Mouse (Mus musculus): ENCODE measurements around the gene Pramel1. TPM values are rescaled to one million over a fixed set of nuclear protein-coding genes. Genes with fewer than 3 reads are reported as not detected.
"Not testable (repeated sequence)": the region's sequence is repeated elsewhere in the genome, so short reads cannot be mapped to it uniquely, and the experiment has no call there.

The Pramel1 gene
- polyA plus RNA-seq, 1 experiment from 2014 or later = not detected

DNA sequence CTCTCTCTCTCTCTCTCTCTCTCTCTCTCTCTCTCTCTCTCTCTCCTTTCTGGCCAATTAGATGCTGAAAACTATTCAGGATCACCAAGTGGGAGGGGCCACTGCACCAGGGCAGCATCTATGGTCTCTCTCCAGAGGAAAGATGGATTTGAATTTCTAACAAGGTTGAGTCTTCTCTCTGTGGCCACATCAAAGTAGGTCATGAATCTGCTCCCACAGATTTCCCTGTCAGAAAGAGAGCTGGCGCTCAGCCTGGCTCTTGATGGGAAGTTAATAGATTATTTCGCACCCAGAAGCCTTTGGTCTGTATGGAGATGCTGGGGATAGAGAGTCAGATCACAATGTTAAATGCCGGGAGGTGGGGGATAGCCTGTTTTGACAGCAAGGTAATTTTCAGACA is 12.1 kb upstream of the Pramel1 start:
- peaks cover 13% of the 10 kb centered on the region; the same call in 1 of the 2 replicates for H3K27me3 ChIP-seq (replicated peaks)
- H3K36me3 ChIP-seq = no peaks in the 10 kb centered on the region
- WGBS (ENCODE audit: insufficient replicate concordance) = 64% methylated on average over 3 of the region's 3 CpGs

DNA sequence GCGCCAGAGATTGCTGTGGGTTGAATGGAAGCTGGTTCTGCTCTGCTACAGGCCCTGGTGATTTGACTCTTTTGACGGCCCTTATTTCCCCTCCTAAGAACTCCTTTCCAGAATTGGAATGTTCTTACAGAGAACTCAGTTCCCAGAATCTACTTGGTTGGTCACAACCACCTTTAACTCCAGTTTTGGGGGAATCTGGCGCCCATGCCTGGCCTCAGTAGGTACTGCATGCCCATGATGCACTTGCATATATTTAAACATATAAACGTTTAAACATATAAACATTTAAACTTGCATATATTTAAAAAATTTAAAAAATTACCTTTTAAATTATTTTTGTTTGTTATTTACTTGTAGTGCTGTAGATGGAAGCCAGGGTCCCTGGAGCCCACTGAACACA is 10.6 kb upstream of the Pramel1 start:
- Histone ChIP-seq H3K27ac (no peak overlapping the region), H3K36me3 (no peaks in the 10 kb centered on the region), H3K9me3 (replicated peaks) (no peaks in the 10 kb centered on the region), H3K4me1 (no peaks in the 10 kb centered on the region), H3K27me3 (replicated peaks) (peaks cover 9% of the 10 kb centered on the region; the same call in 1 of the 2 replicates), H3K9ac (no peak overlapping the region), H3K4me3 (no peak overlapping the region), H3K4me2 (no peak overlapping the region)
- 30% methylated on average over 4 of the region's 4 CpGs for WGBS (ENCODE audit: insufficient replicate concordance)
- ATAC-seq = no peak

More for the DNA sequence above, 12.1 kb upstream of the Pramel1 start:
- Histone ChIP-seq H3K9ac (no peak overlapping the region), H3K27ac (no peak overlapping the region), H3K4me3 (no peak overlapping the region), H3K4me2 (no peak overlapping the region), H3K9me3 (replicated peaks) (no peaks in the 10 kb centered on the region), H3K4me1 (no peaks in the 10 kb centered on the region)
- no peak for ATAC-seq

DNA sequence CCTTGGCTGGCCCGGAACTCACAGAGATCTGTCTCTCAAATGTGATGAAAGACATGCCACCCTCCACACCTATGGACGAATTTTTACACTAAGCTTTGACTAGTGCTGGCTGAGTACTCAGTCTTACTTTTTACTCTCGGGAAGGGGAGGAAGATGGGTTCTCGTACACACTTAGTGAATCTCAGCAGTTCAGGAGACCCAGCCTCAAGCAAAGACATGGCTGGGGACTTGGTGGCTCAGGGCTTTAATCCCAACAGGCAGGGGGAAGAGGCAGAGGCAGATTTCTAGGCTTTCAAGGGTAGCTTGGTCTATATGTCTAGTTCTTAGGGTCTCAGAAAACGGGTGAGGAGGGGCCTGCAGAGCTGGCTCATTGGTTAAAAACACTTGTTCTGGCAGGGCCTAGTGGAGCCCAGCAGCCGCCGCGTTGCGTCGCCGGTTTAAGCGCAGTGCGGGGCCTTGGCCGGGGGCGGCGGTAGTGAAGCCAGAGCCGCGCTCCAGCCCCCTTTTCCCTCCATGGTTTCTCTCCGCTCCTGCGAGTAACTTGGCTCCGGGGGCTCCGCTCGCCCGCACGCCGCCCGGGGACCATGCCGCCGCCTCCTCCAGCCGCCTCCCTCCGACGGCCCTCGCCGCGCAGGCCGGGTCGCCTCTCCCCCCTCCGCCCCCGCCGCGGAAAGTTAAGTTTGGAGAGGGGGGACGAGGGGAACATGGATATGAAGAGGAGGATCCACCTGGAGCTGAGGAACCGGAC is 5.1 kb upstream of the Pramel1 start:
- Histone ChIP-seq H3K27me3 (replicated peaks) (peaks cover 12% of the 10 kb centered on the region), H3K4me3 (peak overlapping the region; percentile 34), H3K4me1 (no peaks in the 10 kb centered on the region), H3K36me3 (no peaks in the 10 kb centered on the region), H3K9me3 (replicated peaks) (no peaks in the 10 kb centered on the region), H3K9ac (no peak overlapping the region), H3K27ac (no peak overlapping the region), H3K4me2 (peak overlapping the region; percentile 56)
- no peak for ATAC-seq
- WGBS (ENCODE audit: insufficient replicate concordance) = 8% methylated on average over 38 of the region's 43 CpGs

DNA sequence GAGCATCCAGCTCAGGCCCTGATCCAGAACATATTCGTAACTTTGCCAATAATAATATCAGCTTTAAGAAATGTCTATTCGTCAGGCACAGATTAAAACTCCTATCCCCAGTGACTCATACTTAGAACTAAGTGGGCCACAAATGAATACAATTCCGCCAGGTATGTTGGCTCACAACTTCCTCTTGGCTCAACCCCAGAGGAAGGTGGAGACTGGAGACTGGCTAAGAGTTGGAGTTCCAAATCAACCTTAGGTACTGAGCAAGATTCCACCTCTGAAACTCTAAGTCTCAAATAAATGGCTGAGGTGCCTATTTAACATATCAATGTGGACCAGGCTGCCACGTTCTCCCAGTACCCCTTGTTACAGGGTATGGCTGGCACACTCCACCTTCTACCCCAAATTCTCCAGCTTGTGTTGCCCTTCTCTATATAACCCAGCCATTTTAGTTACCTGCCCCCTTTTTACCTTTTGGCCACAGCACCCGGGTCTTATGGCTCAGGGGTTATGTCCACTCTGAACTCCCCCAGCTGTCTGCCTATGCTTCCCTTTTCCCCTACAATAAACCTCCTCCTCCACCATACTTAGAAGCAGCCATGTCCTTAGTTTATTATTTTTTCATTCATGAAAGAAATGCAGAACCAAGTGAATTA is 17.5 kb downstream of the Pramel1 start:
- Histone ChIP-seq H3K27ac (peak overlapping the region; percentile 20; the same call in 1 of the 2 replicates), H3K27me3 (replicated peaks) (0 out of 2 replicates have a peak, but pooled peaks cover 3% of the 10 kb centered on the region), H3K4me2 (peak overlapping the region; percentile 74), H3K36me3 (peaks cover 20% of the 10 kb centered on the region), H3K4me3 (peak overlapping the region; percentile 62), H3K9ac (peak overlapping the region; percentile 66), H3K4me1 (peaks cover 10% of the 10 kb centered on the region), H3K9me3 (replicated peaks) (no peaks in the 10 kb centered on the region)
- no peak for ATAC-seq
- WGBS (ENCODE audit: insufficient replicate concordance) = 72% methylated on average over 5 of the region's 5 CpGs

DNA sequence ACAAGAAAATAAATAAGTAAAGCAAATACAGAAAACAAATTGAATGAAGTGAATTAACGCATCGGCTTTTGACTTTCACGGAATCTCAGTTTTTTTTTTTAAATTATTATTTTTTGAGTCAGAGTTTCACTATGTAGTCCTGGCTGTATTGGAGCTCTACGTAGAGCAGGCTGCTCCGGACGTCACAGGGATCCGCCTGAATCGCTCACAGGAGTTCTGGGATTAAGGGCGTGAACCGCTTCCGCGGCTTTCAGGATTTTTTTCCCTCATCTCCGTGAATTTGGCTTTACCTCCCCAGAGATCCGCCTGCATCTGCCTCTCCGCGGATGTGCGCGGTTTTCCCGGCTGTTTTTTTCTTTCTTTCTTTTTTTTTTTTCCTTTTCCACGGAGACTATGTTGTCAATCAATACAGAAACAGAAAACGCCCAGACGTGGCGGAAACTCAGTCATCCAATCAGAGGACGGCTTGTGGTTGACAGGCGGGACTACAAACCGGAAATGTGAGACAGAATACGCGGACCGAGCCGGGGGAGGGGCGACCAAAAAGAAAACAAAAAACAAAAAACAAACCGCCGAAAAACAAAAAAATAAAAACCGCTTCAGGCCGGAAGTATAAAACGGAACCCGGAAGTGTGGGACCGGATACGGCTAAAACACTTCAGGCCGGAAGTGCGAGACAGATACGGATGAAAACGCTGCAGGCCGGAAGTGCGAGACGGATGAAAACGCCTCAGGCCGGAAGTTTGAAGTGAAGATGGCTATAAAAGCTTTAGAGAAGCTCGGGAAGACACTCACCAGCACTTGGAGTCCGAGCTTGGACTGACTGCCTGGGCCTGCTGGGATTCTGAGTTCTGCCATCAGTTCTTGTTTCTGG is 18.2 kb downstream of the Pramel1 start, which contains the start of gene Pramef8:
Pramef8 (plus strand) TSS at position 208 of the 874 bp plus-strand sequence.
- Histone ChIP-seq H3K9me3 (replicated peaks) (no peaks in the 10 kb centered on the region), H3K27ac (peak within 1 kb of the TSS; percentile 75), H3K4me1 (peaks cover 10% of the 10 kb centered on the region), H3K36me3 (peaks cover 28% of the 10 kb centered on the region), H3K4me2 (peak within 1 kb of the TSS; percentile 74), H3K27me3 (replicated peaks) (0 out of 2 replicates have a peak, but pooled peaks cover 3% of the 10 kb centered on the region), H3K4me3 (peak within 1 kb of the TSS; percentile 62), H3K9ac (peak within 1 kb of the TSS; percentile 66)
- under 1% methylated on average over 50 of the region's 50 CpGs for WGBS (ENCODE audit: insufficient replicate concordance)
- peak; percentile 94 for ATAC-seq

DNA sequence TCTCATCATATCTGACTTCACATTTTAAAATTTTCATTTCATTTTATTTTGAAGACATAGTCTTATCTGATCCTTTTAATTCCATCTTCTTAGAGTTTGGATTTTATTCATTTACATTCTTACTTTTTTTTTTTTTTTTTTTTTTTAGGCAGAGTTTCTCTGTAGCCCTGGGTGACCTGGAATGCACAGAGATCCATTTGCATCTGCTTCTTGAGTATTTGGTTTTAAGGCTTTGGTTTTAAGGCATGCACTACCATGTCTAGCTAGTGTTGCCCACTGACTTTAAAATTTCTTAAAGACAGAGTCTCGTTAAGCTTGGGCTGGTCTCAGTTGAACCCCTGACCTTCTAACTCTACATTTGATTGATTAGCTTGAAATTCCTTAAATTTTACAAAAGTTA is 19.4 kb downstream of the Pramel1 start:
- no peak overlapping the region for H3K27ac ChIP-seq
- H3K36me3 ChIP-seq = peaks cover 39% of the 10 kb centered on the region
- H3K4me2 ChIP-seq = no peak overlapping the region; the same call in 1 of the 2 replicates
- 0 out of 2 replicates have a peak, but pooled peaks cover 3% of the 10 kb centered on the region for H3K27me3 ChIP-seq (replicated peaks)
- no peak overlapping the region for H3K9ac ChIP-seq
- no peaks in the 10 kb centered on the region for H3K9me3 ChIP-seq (replicated peaks)
- H3K4me3 ChIP-seq = no peak overlapping the region
- WGBS (ENCODE audit: insufficient replicate concordance) = 72% methylated on average over 1 of the region's 1 CpGs
- H3K4me1 ChIP-seq = peaks cover 10% of the 10 kb centered on the region
- ATAC-seq = no peak

DNA sequence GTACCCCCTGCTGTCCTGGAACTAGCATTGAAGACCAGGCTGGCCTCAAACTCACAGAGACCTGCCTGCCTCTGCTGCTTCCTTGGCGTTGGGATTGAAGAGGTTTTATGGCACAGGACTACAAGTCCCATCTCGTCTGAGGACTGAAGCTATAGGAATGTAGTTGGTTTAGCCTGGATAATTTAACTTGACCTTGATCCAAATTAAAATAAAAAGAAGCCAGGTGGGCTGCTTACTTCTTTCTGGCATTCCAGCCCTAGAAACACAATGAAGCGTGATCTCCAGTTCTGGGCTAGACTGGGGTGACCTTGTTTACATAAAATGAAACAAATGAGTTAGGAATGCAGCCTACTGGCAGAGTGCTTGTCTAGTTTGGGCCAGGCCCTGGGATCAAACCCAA is 19.9 kb downstream of the Pramel1 start:
- H3K27me3 ChIP-seq (replicated peaks) = 0 out of 2 replicates have a peak, but pooled peaks cover 3% of the 10 kb centered on the region
- H3K27ac ChIP-seq = no peak overlapping the region
- no peak overlapping the region for H3K4me2 ChIP-seq
- no peak for ATAC-seq
- no peak overlapping the region for H3K4me3 ChIP-seq
- no peak overlapping the region for H3K9ac ChIP-seq
- peaks cover 10% of the 10 kb centered on the region for H3K4me1 ChIP-seq
- no peaks in the 10 kb centered on the region for H3K9me3 ChIP-seq (replicated peaks)
- H3K36me3 ChIP-seq = peaks cover 44% of the 10 kb centered on the region
- 82% methylated on average over 3 of the region's 3 CpGs for WGBS (ENCODE audit: insufficient replicate concordance)

DNA sequence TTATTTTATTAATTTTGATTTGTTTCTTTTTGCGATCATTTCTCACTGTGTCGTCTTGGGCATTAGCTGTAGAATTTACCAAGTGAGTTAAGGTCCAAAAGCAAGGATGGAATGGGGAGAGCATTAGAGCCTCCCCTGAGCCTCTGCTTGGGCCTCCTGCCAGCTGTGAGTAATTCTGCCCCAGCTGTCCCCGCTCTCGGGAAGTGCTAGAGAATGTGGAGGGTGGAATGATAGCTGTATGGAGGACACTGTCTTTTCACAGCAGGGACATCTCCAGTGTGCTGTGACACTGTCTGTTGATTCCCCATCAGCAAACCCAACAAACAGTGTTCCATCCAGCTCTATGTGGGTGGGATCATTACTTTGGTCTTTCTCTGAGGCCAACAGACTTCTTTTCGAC is 32.5 kb downstream of the Pramel1 start:
- WGBS (ENCODE audit: insufficient replicate concordance) = 63% methylated on average over 5 of the region's 5 CpGs
- not testable (repeated sequence) for H3K9me3 ChIP-seq (replicated peaks); H3K27ac ChIP-seq; H3K4me3 ChIP-seq; H3K4me1 ChIP-seq; H3K36me3 ChIP-seq; H3K4me2 ChIP-seq; H3K27me3 ChIP-seq (replicated peaks); ATAC-seq; H3K9ac ChIP-seq

Other genes starting within 250 kb of the Pramel1 start
- gene Prdm2, start 181.4 kb upstream of the Pramel1 start, polyA plus RNA-seq (2016; fragmentation: Nextera tagmentation; extraction: Ambion mirVana) = 5.2 and 6.2 TPM in 2 replicates
- 1.7 and 2.5 TPM in 2 replicates for gene Pdpn, start 94.9 kb upstream of the Pramel1 start, polyA plus RNA-seq (2016; fragmentation: Nextera tagmentation; extraction: Ambion mirVana)
- gene Lrrc38, start 44.7 kb upstream of the Pramel1 start, polyA plus RNA-seq (2016; fragmentation: Nextera tagmentation; extraction: Ambion mirVana) = not detected in 2 replicates
- gene Pramef8, start 18.0 kb downstream of the Pramel1 start, polyA plus RNA-seq (2016; fragmentation: Nextera tagmentation; extraction: Ambion mirVana) = 5.3 and 6.0 TPM in 2 replicates
- not detected in 2 replicates for gene Oog4, start 55.9 kb downstream of the Pramel1 start, polyA plus RNA-seq (2016; fragmentation: Nextera tagmentation; extraction: Ambion mirVana)
- not detected in 2 replicates for gene Gm13043, start 116.9 kb downstream of the Pramel1 start, polyA plus RNA-seq (2016; fragmentation: Nextera tagmentation; extraction: Ambion mirVana)
- gene Gm13040, start 141.5 kb downstream of the Pramel1 start, polyA plus RNA-seq (2016; fragmentation: Nextera tagmentation; extraction: Ambion mirVana) = not detected in 2 replicates
- gene BC080695, start 157.3 kb downstream of the Pramel1 start, polyA plus RNA-seq (2016; fragmentation: Nextera tagmentation; extraction: Ambion mirVana) = not detected in 2 replicates
- not detected in 2 replicates for gene Gm13057, start 157.3 kb downstream of the Pramel1 start, polyA plus RNA-seq (2016; fragmentation: Nextera tagmentation; extraction: Ambion mirVana)
- gene Gm13083, start 220.6 kb downstream of the Pramel1 start, polyA plus RNA-seq (2016; fragmentation: Nextera tagmentation; extraction: Ambion mirVana) = not detected in 2 replicates